Mouse (Mus musculus): ENCODE measurements around the gene Tmem189. TPM values are rescaled to one million over a fixed set of nuclear protein-coding genes. Genes with fewer than 3 reads are reported as not detected.

The Tmem189 gene
- total RNA-seq, 4 experiments from 2014 or later, result 11.8 to 13.1 (median 12.5) TPM

GRCm38 (mm10) chr2:167701472-167701871, 11.8 kb upstream of the Tmem189 start:
- DNase-seq (ENCODE audit: low spot score in 2 of 2), result no peak

GRCm38 (mm10) chr2:167700018-167700417, 10.4 kb upstream of the Tmem189 start:
- DNase-seq (ENCODE audit: low spot score in 2 of 2), result no peak

GRCm38 (mm10) chr2:167697902-167698301, 8.3 kb upstream of the Tmem189 start:
- peak; percentile 46 for DNase-seq (ENCODE audit: low spot score in 2 of 2)

- DNase-seq (ENCODE audit: low spot score in 2 of 2), result peak; percentile 78 to 90
Observed at GRCm38 (mm10) chr2:167696143-167696542, 6.5 kb upstream of the Tmem189 start.

- DNase-seq (ENCODE audit: low spot score in 2 of 2), result no peak
Observed at GRCm38 (mm10) chr2:167695491-167695890, 5.9 kb upstream of the Tmem189 start.

GRCm38 (mm10) chr2:167694963-167695362, 5.3 kb upstream of the Tmem189 start:
- DNase-seq (ENCODE audit: low spot score in 2 of 2), result no peak

GRCm38 (mm10) chr2:167694244-167694643, 4.6 kb upstream of the Tmem189 start:
- no peak for DNase-seq (ENCODE audit: low spot score in 2 of 2)

- no peak for DNase-seq (ENCODE audit: low spot score in 2 of 2)
Observed at GRCm38 (mm10) chr2:167693540-167693939, 3.9 kb upstream of the Tmem189 start.

GRCm38 (mm10) chr2:167692831-167693230, 3.2 kb upstream of the Tmem189 start:
- no peak for DNase-seq (ENCODE audit: low spot score in 2 of 2)

- no peak for DNase-seq (ENCODE audit: low spot score in 2 of 2)
Observed at GRCm38 (mm10) chr2:167691871-167692661, 2.4 kb upstream of the Tmem189 start.

GRCm38 (mm10) chr2:167691410-167691809, 1.8 kb upstream of the Tmem189 start:
- DNase-seq (ENCODE audit: low spot score in 2 of 2), result peak in 1 of 2 experiments; percentile 40

- peak; percentile 68 to 81 for DNase-seq (ENCODE audit: low spot score in 2 of 2)
Observed at GRCm38 (mm10) chr2:167690962-167691311, 1.3 kb upstream of the Tmem189 start.

- DNase-seq (ENCODE audit: low spot score in 2 of 2), result peak; percentile 78 to 82
Observed at GRCm38 (mm10) chr2:167690219-167690961, 768 bp upstream of the Tmem189 start.

GRCm38 (mm10) chr2:167688498-167689451, 847 bp downstream of the Tmem189 start, which contains the start of gene Cebpb:
TSS of gene Cebpb (plus strand) at chr2:167688915.
- peak; percentile 78 to 84 for DNase-seq (ENCODE audit: low spot score in 2 of 2)

- DNase-seq (ENCODE audit: low spot score in 2 of 2), result peak in 1 of 2 experiments; percentile 45
Observed at GRCm38 (mm10) chr2:167688126-167688497, 1.5 kb downstream of the Tmem189 start.

- peak in 1 of 2 experiments; percentile 38 for DNase-seq (ENCODE audit: low spot score in 2 of 2)
Observed at GRCm38 (mm10) chr2:167687651-167688101, 1.9 kb downstream of the Tmem189 start.

GRCm38 (mm10) chr2:167687250-167687586, 2.4 kb downstream of the Tmem189 start:
- no peak for DNase-seq (ENCODE audit: low spot score in 2 of 2)

GRCm38 (mm10) chr2:167686382-167687249, 3.0 kb downstream of the Tmem189 start:
- DNase-seq (ENCODE audit: low spot score in 2 of 2), result no peak

- DNase-seq (ENCODE audit: low spot score in 2 of 2), result no peak
Observed at GRCm38 (mm10) chr2:167685865-167686264, 3.8 kb downstream of the Tmem189 start.

- peak; percentile 95 to 97 for DNase-seq (ENCODE audit: low spot score in 2 of 2)
Observed at GRCm38 (mm10) chr2:167685137-167685536, 4.5 kb downstream of the Tmem189 start.
